Mouse (Mus musculus) CH12.LX (cell line): ENCODE measurements around the gene Defb3. TPM values are rescaled to one million over a fixed set of nuclear protein-coding genes. Genes with fewer than 3 reads are reported as not detected.

Experiments used
- polyA plus RNA-seq: library from polyadenylated mRNA; unstranded; fragments of >175 nt; gene quantifications from 2 replicates; pipeline ENCODE4 v1.2.1, GENCODE M21; 2012; ENCODE audit warnings: low read depth; ENCODE audit not compliant: insufficient read length
- total RNA-seq, 2 experiments: library from RNA; depleted of rRNA; stranded (reverse); fragments of 300-350 nt in 1 of 2; fragments of >200 nt in 1 of 2; gene quantifications; 2 replicates each; pipeline ENCODE4 v1.2.3; 2012 to 2014

The Defb3 gene
- total and polyA plus RNA-seq, 3 experiments: not detected

Other genes starting within 250 kb of the Defb3 start
- gene Defb39, start 228.6 kb upstream of the Defb3 start, total RNA-seq (2012; rRNA removed): not detected in 2 replicates
- not detected in 2 replicates for gene Defb39, start 228.6 kb upstream of the Defb3 start, total RNA-seq (2014; rRNA removed)
- not detected in 2 replicates for gene Defb39, start 228.6 kb upstream of the Defb3 start, polyA plus RNA-seq
- gene Defb12, start 178.5 kb upstream of the Defb3 start, total RNA-seq (2012; rRNA removed): not detected in 2 replicates
- gene Defb12, start 178.5 kb upstream of the Defb3 start, total RNA-seq (2014; rRNA removed): not detected in 2 replicates
- not detected in 2 replicates for gene Defb12, start 178.5 kb upstream of the Defb3 start, polyA plus RNA-seq
- not detected in 2 replicates for gene Defb34, start 169.6 kb upstream of the Defb3 start, total RNA-seq (2012; rRNA removed)
- gene Defb34, start 169.6 kb upstream of the Defb3 start, total RNA-seq (2014; rRNA removed): not detected in 2 replicates
- not detected in 2 replicates for gene Defb34, start 169.6 kb upstream of the Defb3 start, polyA plus RNA-seq
- not detected in 2 replicates for gene Gm45826, start 152.6 kb upstream of the Defb3 start, total RNA-seq (2012; rRNA removed)
- gene Gm45826, start 152.6 kb upstream of the Defb3 start, total RNA-seq (2014; rRNA removed): not detected in 2 replicates
- gene Gm45826, start 152.6 kb upstream of the Defb3 start, polyA plus RNA-seq: not detected in 2 replicates
- gene Defb14, start 99.0 kb upstream of the Defb3 start, total RNA-seq (2012; rRNA removed): not detected in 2 replicates
- not detected in 2 replicates for gene Defb14, start 99.0 kb upstream of the Defb3 start, total RNA-seq (2014; rRNA removed)
- gene Defb14, start 99.0 kb upstream of the Defb3 start, polyA plus RNA-seq: not detected in 2 replicates
- gene Defb4, start 94.7 kb upstream of the Defb3 start, total RNA-seq (2012; rRNA removed): not detected in 2 replicates
- gene Defb4, start 94.7 kb upstream of the Defb3 start, total RNA-seq (2014; rRNA removed): not detected in 2 replicates
- not detected in 2 replicates for gene Defb4, start 94.7 kb upstream of the Defb3 start, polyA plus RNA-seq
- gene Defb6, start 67.9 kb upstream of the Defb3 start, total RNA-seq (2012; rRNA removed): not detected in 2 replicates
- gene Defb6, start 67.9 kb upstream of the Defb3 start, total RNA-seq (2014; rRNA removed): not detected in 2 replicates
- gene Defb6, start 67.9 kb upstream of the Defb3 start, polyA plus RNA-seq: not detected in 2 replicates
- not detected in 2 replicates for gene Defb46, start 53.4 kb upstream of the Defb3 start, total RNA-seq (2012; rRNA removed)
- not detected in 2 replicates for gene Defb46, start 53.4 kb upstream of the Defb3 start, total RNA-seq (2014; rRNA removed)
- not detected in 2 replicates for gene Defb46, start 53.4 kb upstream of the Defb3 start, polyA plus RNA-seq
- gene Defb5, start 45.8 kb upstream of the Defb3 start, total RNA-seq (2012; rRNA removed): not detected in 2 replicates
- not detected in 2 replicates for gene Defb5, start 45.8 kb upstream of the Defb3 start, total RNA-seq (2014; rRNA removed)
- gene Defb5, start 45.8 kb upstream of the Defb3 start, polyA plus RNA-seq: not detected in 2 replicates
- not detected in 2 replicates for gene Defb8, start 154.2 kb downstream of the Defb3 start, total RNA-seq (2012; rRNA removed)
- gene Defb8, start 154.2 kb downstream of the Defb3 start, total RNA-seq (2014; rRNA removed): not detected in 2 replicates
- gene Defb8, start 154.2 kb downstream of the Defb3 start, polyA plus RNA-seq: not detected in 2 replicates
- not detected in 2 replicates for gene Defb7, start 201.7 kb downstream of the Defb3 start, total RNA-seq (2012; rRNA removed)
- not detected in 2 replicates for gene Defb7, start 201.7 kb downstream of the Defb3 start, total RNA-seq (2014; rRNA removed)
- gene Defb7, start 201.7 kb downstream of the Defb3 start, polyA plus RNA-seq: not detected in 2 replicates